Mouse (Mus musculus) stomach, postnatal 0 days (tissue): Measurements from ENCODE around the gene Prkca. TPM values are rescaled to one million over a fixed set of nuclear protein-coding genes. Genes with fewer than 3 reads are reported as not detected.

ENCODE experiments used
- ATAC-seq: fragments of 200-750 bp; cut with Nextera tagmentation; 2 replicates; pipeline ENCODE4 v1.8.0; 2017; ENCODE audit not compliant: low FRiP score, low TSS enrichment
- DNase-seq: peaks from one replicate; pipeline ENCODE4 v3.0.0-alpha.2; 2016; ENCODE audit warnings: low spot score
- H3K27ac ChIP-seq: fragments of 300-500 bp; sonication (generic); replicated peaks from 2 replicates; pipeline ENCODE4 v1.5.1; 2014; ENCODE audit warnings: mild to moderate bottlenecking, control low read depth
- H3K27me3 ChIP-seq: fragments of 300-500 bp; sonication (generic); 2 replicates; pipeline ENCODE4 v1.6.1; 2014; ENCODE audit warnings: low read length; ENCODE audit not compliant: control insufficient read depth, insufficient read depth
- H3K36me3 ChIP-seq: fragments of 300-500 bp; sonication (generic); 2 replicates; pipeline ENCODE4 v1.6.1; 2014; ENCODE audit warnings: low read length, mixed read lengths; ENCODE audit not compliant: control insufficient read depth, insufficient read depth
- H3K4me1 ChIP-seq: fragments of 300-500 bp; sonication (generic); replicated peaks from 2 replicates; pipeline ENCODE4 v1.6.1; 2014; ENCODE audit warnings: antibody characterized with exemption; ENCODE audit not compliant: control insufficient read depth, insufficient read depth
- H3K4me2 ChIP-seq: fragments of 300-500 bp; sonication (generic); replicated peaks from 2 replicates; pipeline ENCODE4 v1.6.1; 2014; ENCODE audit warnings: low read depth, mild to moderate bottlenecking, control low read depth, moderate library complexity
- H3K4me3 ChIP-seq: fragments of 300-500 bp; sonication (generic); 2 replicates; pipeline ENCODE4 v1.5.1; 2014; ENCODE audit warnings: low read depth, low read length, control low read depth
- H3K9ac ChIP-seq: fragments of 300-500 bp; sonication (generic); 2 replicates; pipeline ENCODE4 v1.6.1; 2014; ENCODE audit warnings: mild to moderate bottlenecking, low read length, control low read depth, mixed read lengths
- H3K9me3 ChIP-seq: fragments of 300-500 bp; sonication (generic); 2 replicates; pipeline ENCODE4 v1.6.1; 2016; ENCODE audit warnings: low read length; ENCODE audit not compliant: control insufficient read depth
- CTCF ChIP-seq: IDR thresholded peaks from 2 replicates; pipeline ENCODE4 v1.5.1; 2016; ENCODE audit warnings: antibody characterized with exemption, low read depth, mild to moderate bottlenecking, moderate library complexity
- EP300 ChIP-seq: optimal IDR thresholded peaks from 2 replicates; pipeline ENCODE3; 2016; ENCODE audit warnings: antibody characterized with exemption
- WGBS: fragments of 180-500 bp; shearing (Covaris S2); extraction: QIAGEN DNeasy Blood & Tissue Kit; methylation state at CpG from one replicate; pipeline ENCODE4 v1.1.7; 2014; 5-methylcytosine and 5-hydroxymethylcytosine counted together
- polyA plus RNA-seq: library from polyadenylated mRNA; unstranded; fragments of >200 nt; fragmentation: Nextera tagmentation; extraction: Ambion mirVana; gene quantifications from 2 replicates; pipeline ENCODE4 v1.2.1, GENCODE M21; 2015

Prkca gene
- polyA plus RNA-seq, 1 experiment from 2014 or later = 3.7 TPM

DNA sequence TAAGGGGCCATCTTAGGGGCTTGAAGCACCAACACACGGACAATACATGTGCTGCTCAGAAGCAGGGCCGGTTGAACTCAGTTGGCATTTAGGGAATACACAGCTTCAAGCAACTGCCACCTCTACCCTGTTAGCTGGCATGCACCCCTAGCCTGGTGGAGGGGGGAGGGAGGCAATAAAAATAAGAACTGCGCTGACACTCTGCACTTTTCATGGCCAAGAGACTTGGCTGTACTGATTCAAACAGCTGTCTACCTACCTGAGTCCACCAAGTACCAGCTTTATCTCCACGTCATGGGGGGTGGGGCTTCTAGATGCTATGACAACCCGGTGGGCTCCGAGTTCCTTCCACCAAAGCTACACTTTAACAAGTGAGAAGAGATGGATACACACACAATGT lies 42.7 kb downstream of the Prkca start:
- no peak for DNase-seq
- H3K4me3 ChIP-seq = no peak overlapping the region
- 86% methylated on average over 6 of the region's 6 CpGs for WGBS

GRCm38 (mm10) chr11:108300443-108300842 lies 43.3 kb downstream of the Prkca start:
- Histone ChIP-seq H3K36me3 (no peaks in the 10 kb centered on the region), H3K9me3 (no peaks in the 10 kb centered on the region), H3K27ac (no peak overlapping the region), H3K9ac (no peak overlapping the region), H3K4me1 (peaks cover 3% of the 10 kb centered on the region), H3K27me3 (no peaks in the 10 kb centered on the region), H3K4me3 (no peak overlapping the region), H3K4me2 (no peak overlapping the region)
- ATAC-seq = no peak
- WGBS = 89% methylated on average over 1 of the region's 1 CpGs
- DNase-seq = no peak
- TF ChIP-seq EP300 = no peak
- TF ChIP-seq CTCF = no peak

More for the DNA sequence above, 42.7 kb downstream of the Prkca start:
- TF ChIP-seq CTCF = no peak
- TF ChIP-seq EP300 = no peak
- H3K27me3 ChIP-seq = no peaks in the 10 kb centered on the region
- no peak for ATAC-seq
- H3K9ac ChIP-seq = no peak overlapping the region
- H3K36me3 ChIP-seq = no peaks in the 10 kb centered on the region
- H3K27ac ChIP-seq = no peak overlapping the region
- peaks cover 3% of the 10 kb centered on the region for H3K4me1 ChIP-seq
- H3K4me2 ChIP-seq = no peak overlapping the region
- no peaks in the 10 kb centered on the region for H3K9me3 ChIP-seq

DNA sequence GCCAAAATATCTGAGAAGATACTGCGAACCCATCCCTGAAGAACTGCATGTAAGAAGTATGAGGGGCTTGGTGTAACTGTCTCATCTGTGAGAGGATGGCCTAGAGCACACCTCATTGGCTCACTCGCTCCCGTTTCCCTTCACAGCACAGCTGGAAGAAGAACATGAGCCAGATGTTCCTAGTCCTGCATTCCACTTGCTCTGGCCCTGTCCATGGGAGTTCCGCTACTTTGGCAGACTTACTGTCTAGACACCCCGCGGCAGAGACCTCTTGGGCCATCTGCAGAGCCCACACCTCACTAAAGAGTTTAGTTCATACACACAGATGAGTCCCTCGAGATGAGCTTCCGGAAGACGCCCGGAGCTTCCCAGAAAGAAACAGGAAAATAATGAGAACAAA lies 43.8 kb downstream of the Prkca start:
- Histone ChIP-seq H3K9me3 (no peaks in the 10 kb centered on the region), H3K9ac (no peak overlapping the region), H3K36me3 (no peaks in the 10 kb centered on the region), H3K4me1 (peaks cover 3% of the 10 kb centered on the region), H3K4me2 (no peak overlapping the region), H3K27me3 (no peaks in the 10 kb centered on the region), H3K27ac (no peak overlapping the region), H3K4me3 (no peak overlapping the region)
- no peak for TF ChIP-seq EP300
- TF ChIP-seq CTCF = no peak
- DNase-seq (no peak), ATAC-seq (no peak)
- WGBS = 71% methylated on average over 10 of the region's 10 CpGs

GRCm38 (mm10) chr11:108297956-108298355 lies 45.8 kb downstream of the Prkca start:
- ATAC-seq (no peak), DNase-seq (no peak)
- Histone ChIP-seq H3K27ac (no peak overlapping the region), H3K4me1 (no peaks in the 10 kb centered on the region; the same call in 1 of the 2 replicates), H3K9ac (no peak overlapping the region), H3K27me3 (no peaks in the 10 kb centered on the region), H3K4me2 (no peak overlapping the region), H3K36me3 (no peaks in the 10 kb centered on the region), H3K4me3 (no peak overlapping the region), H3K9me3 (no peaks in the 10 kb centered on the region)
- TF ChIP-seq EP300 (no peak), CTCF (no peak)
- WGBS = 73% methylated on average over 8 of the region's 8 CpGs

GRCm38 (mm10) chr11:108295373-108295772 lies 48.4 kb downstream of the Prkca start:
- H3K4me2 ChIP-seq = no peak overlapping the region
- no peak overlapping the region for H3K4me3 ChIP-seq
- DNase-seq (no peak), ATAC-seq (no peak)
- H3K27me3 ChIP-seq = no peaks in the 10 kb centered on the region
- H3K9ac ChIP-seq = no peak overlapping the region
- no peak overlapping the region for H3K27ac ChIP-seq
- no peak for TF ChIP-seq EP300
- no peak for TF ChIP-seq CTCF
- H3K9me3 ChIP-seq = no peaks in the 10 kb centered on the region
- H3K4me1 ChIP-seq = no peaks in the 10 kb centered on the region
- no peaks in the 10 kb centered on the region for H3K36me3 ChIP-seq

DNA sequence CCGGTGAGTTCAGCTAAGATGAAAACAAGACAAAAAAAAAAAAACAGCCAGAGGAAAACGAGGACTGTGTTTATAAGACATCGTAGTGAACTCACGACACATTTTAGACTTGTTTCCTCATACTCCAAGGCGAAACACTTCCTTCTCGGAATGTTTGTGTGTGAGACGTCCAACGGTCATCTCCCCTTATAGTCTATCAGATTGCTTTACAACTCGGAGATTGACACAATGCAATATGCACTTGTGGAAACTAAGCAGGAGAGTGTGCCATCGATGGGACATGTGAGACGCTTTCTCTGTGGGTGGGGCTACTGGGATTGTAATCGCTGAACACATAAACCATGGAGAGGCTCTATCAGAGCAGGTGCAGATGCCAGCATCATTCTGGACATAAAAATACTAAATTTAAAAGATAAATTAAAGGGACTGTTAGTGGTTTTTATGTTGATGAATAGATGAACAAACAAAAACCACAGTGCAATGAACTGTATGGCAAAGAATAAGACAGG lies 49.4 kb downstream of the Prkca start:
- TF ChIP-seq CTCF = no peak
- TF ChIP-seq EP300 = no peak
- no peaks in the 10 kb centered on the region for H3K4me1 ChIP-seq
- H3K4me3 ChIP-seq = no peak overlapping the region
- ATAC-seq = no peak
- no peak for DNase-seq
- H3K27me3 ChIP-seq = no peaks in the 10 kb centered on the region
- no peak overlapping the region for H3K27ac ChIP-seq
- H3K4me2 ChIP-seq = no peak overlapping the region
- no peaks in the 10 kb centered on the region for H3K36me3 ChIP-seq
- no peaks in the 10 kb centered on the region for H3K9me3 ChIP-seq
- WGBS = 87% methylated on average over 12 of the region's 12 CpGs
- H3K9ac ChIP-seq = no peak overlapping the region
